In the genomic region with DNA sequence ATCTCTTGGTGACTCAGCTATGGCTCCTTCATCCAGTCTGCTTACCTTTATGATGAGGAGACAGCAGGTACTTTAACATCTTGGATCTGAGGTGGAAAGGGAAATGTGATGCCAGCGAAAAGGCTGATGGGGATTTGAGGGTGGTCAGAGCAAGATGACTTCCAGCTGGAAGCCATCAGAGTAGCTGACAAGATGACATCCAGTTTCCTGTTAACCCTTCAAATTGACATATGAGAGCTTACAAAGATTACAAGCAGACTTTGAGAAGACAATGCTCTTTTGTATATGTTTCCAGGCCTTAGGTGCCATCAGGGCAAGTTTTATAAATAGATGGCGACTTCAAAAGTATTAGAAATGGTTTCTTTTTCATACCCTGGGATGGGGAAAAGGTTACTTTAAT, we compare ENCODE assay signal across 26 mouse cellular contexts.
DNase-seq lines count a peak whose midpoint lies in the region; ATAC-seq and TF ChIP-seq lines count a peak whose summit lies in the region.
"Had no signal": no experiment of that assay in that cellular context is flagged by ENCODE, and none has a peak within 500 bp of the region (broad histone marks: within the 10 kb centered on the region; RNA-seq: fewer than 3 reads in every experiment).

No protein-coding gene starts in this region.

- H3K4me2 ChIP-seq in CH12.LX (ENCODE audit: insufficient read depth, low read depth, poor library complexity, severe bottlenecking): no peak overlapping the region
- H3K4me2 ChIP-seq: forebrain, embryonic 13.5 days; heart, embryonic 13.5 days; hindbrain, embryonic 14.5 days had no signal

- no peaks in the 10 kb centered on the region for H3K27me3 ChIP-seq in CH12.LX (replicated peaks)
- H3K27me3 ChIP-seq in embryonic facial prominence, embryonic 10.5 days (replicated peaks; ENCODE audit: low read depth, poor library complexity, severe bottlenecking): no peaks in the 10 kb centered on the region
- H3K27me3 ChIP-seq: forebrain, embryonic 13.5 days; heart, embryonic 13.5 days had no signal

- no peak overlapping the region for H3K27ac ChIP-seq in CH12.LX (ENCODE audit: insufficient read depth, low read depth)
- H3K27ac ChIP-seq in embryonic facial prominence, embryonic 10.5 days (replicated peaks): no peak overlapping the region
- H3K27ac ChIP-seq: forebrain, embryonic 10.5 days; forebrain, embryonic 13.5 days; gastrocnemius, adult 2 months; heart, embryonic 10.5 days; heart, embryonic 13.5 days; hindbrain, embryonic 14.5 days; hindbrain, postnatal 0 days had no signal

- dilution Hi-C loops in CH12.LX (cut with MboI; ENCODE audit: extremely low pct_ligation_motif_present, extremely low pct_unique_long_range_greater_than_20kb, low sequenced_read_pairs): no loop called here

- TF ChIP-seq RAD21 in CH12.LX (IDR thresholded peaks at IDR 0.05; ENCODE audit: low read depth, low read length): no peak

- H3K4me1 ChIP-seq in CH12.LX (ENCODE audit: control insufficient read depth in 1 of 2, insufficient read depth in 2 of 2): peaks cover 23 to 88% of the 10 kb centered on the region in 2 experiments
- peaks cover 27% of the 10 kb centered on the region for H3K4me1 ChIP-seq in embryonic facial prominence, embryonic 10.5 days
- H3K4me1 ChIP-seq: forebrain, embryonic 13.5 days had no signal

- 33% methylated on average over 2 of the region's 2 CpGs for whole genome bisulfite sequencing in embryonic facial prominence, embryonic 10.5 days

- DNase-seq in 3T3-L1 (ENCODE audit: low read depth, low spot score): peak; percentile 20
- DNase-seq in CH12.LX (ENCODE audit: extremely low read depth): no peak
- peak; percentile 37 for DNase-seq in embryonic facial prominence, embryonic 10.5 days (ENCODE audit: low spot score)
- peak; percentile 50 for DNase-seq in mesoderm, embryonic 11.5 days (ENCODE audit: low read depth, low spot score)
- DNase-seq in heart, adult 8-10 months (ENCODE audit: low spot score): no peak
- DNase-seq: adrenal gland, adult 2 months; adrenal gland, postnatal 14 days; cerebellum, adult 11-12 months; cerebellum, adult 9-10 months; cerebellum, postnatal 14 days; gastrocnemius, adult 2 months; gastrocnemius, postnatal 14 days; heart, adult 11 months; heart, postnatal 14 days; heart, postnatal 4 days; kidney, adult 18-20 months had no signal

- H3K79me2 ChIP-seq in CH12.LX (replicated peaks; ENCODE audit: control insufficient read depth, extremely low read depth, insufficient read depth, poor library complexity, severe bottlenecking): no peaks in the 10 kb centered on the region

- no peak overlapping the region for H3K4me3 ChIP-seq in CH12.LX (replicated peaks in 1 of 3; ENCODE audit: low read depth in 2 of 3, low read length in 2 of 3, poor library complexity in 1 of 3)
- H3K4me3 ChIP-seq in embryonic facial prominence, embryonic 10.5 days: no peak overlapping the region
- H3K4me3 ChIP-seq: forebrain, embryonic 10.5 days; forebrain, embryonic 13.5 days; gastrocnemius, adult 2 months; heart, embryonic 10.5 days; heart, embryonic 13.5 days had no signal

- no peak for TF ChIP-seq POLR2A in CH12.LX (IDR thresholded peaks at IDR 0.05; ENCODE audit: low read depth, low read length)

- TF ChIP-seq CTCF in CH12.LX (conservative IDR thresholded peaks at IDR 0.05 in 1 of 2, IDR thresholded peaks at IDR 0.05 in 1 of 2; ENCODE audit: low read depth in 2 of 2, low read length in 2 of 2): no peak

- ATAC-seq in CD4-positive, CD25-positive, alpha-beta regulatory T cell, adult 4 months: no peak
- ATAC-seq: forebrain, embryonic 13.5 days; forebrain, embryonic 16.5 days; hindbrain, postnatal 0 days; inflammation-experienced regulatory T-cells, adult 6 months; intestine, embryonic 16.5 days had no signal

- no peak overlapping the region for H3K9ac ChIP-seq in CH12.LX (ENCODE audit: insufficient read depth, low read depth)
- H3K9ac ChIP-seq: forebrain, embryonic 13.5 days; heart, embryonic 13.5 days; hindbrain, embryonic 14.5 days had no signal

- no peaks in the 10 kb centered on the region for H3K9me3 ChIP-seq in CH12.LX (replicated peaks; ENCODE audit: low read length)
- H3K9me3 ChIP-seq in embryonic facial prominence, embryonic 10.5 days: no peaks in the 10 kb centered on the region
- H3K9me3 ChIP-seq: forebrain, embryonic 10.5 days; forebrain, embryonic 13.5 days; heart, embryonic 10.5 days; heart, embryonic 13.5 days had no signal

- TF ChIP-seq EP300 in CH12.LX (IDR thresholded peaks at IDR 0.05; ENCODE audit: low read length): no peak

- H3K36me3 ChIP-seq in CH12.LX (replicated peaks in 1 of 2; ENCODE audit: control insufficient read depth in 1 of 2, insufficient read depth in 1 of 2, low read length in 1 of 2): no peaks in the 10 kb centered on the region
- no peaks in the 10 kb centered on the region for H3K36me3 ChIP-seq in embryonic facial prominence, embryonic 10.5 days (replicated peaks)
- H3K36me3 ChIP-seq: forebrain, embryonic 10.5 days; heart, embryonic 10.5 days; heart, embryonic 13.5 days had no signal

- in situ Hi-C loops in CH12.LX (cut with MboI; ENCODE audit: low pct_ligation_motif_present, low pct_unique_long_range_greater_than_20kb, low sequenced_read_pairs): loop anchor here (10.0 kb wide), 1 partner anchor 99 kb away; no protein-coding TSS in a partner anchor

TF ChIP-seq in CH12.LX, 34 proteins besides CTCF, POLR2A, EP300 and RAD21:
- TF ChIP-seq SIN3A (IDR thresholded peaks at IDR 0.05; ENCODE audit: low read length) (0 out of 2 replicates have a peak, but pooled peaks have one; percentile 0), TCF12 (IDR thresholded peaks at IDR 0.05; ENCODE audit: low read depth, low read length) (no peak)

Comparison
In these comparisons a context has a peak if more than half of its experiments do, and no peak if none do; other contexts are left out.
1. DNase-seq: peak in 3T3-L1 (single experiment), embryonic facial prominence, embryonic 10.5 days (single experiment) and mesoderm, embryonic 11.5 days (single experiment); none in CH12.LX (single experiment) and heart, adult 8-10 months (single experiment).